Mouse (Mus musculus) liver, embryonic 16.5 days (tissue): ENCODE measurements at regions not wholly inside any gene's neighbourhood (a gene's known extent, or its start where the extent isn't known, plus 50 kb on each side); places are given as distances from the start of the nearest gene placed in this dataset.

Experiments
- ATAC-seq: fragments of 200-750 bp; cut with Nextera tagmentation; 2 replicates; pipeline ENCODE4 v1.8.0; 2017; ENCODE audit warnings: low read depth, mild to moderate bottlenecking, moderate number of reproducible peaks, moderate library complexity
- H3K27ac ChIP-seq: fragments of 300-500 bp; sonication (generic); 2 replicates; pipeline ENCODE4 v1.5.1; 2014; ENCODE audit warnings: mild to moderate bottlenecking, low read length
- H3K27me3 ChIP-seq: fragments of 300-500 bp; sonication (generic); 2 replicates; pipeline ENCODE4 v1.6.1; 2014; ENCODE audit warnings: low read depth, low read length, mixed read lengths; ENCODE audit not compliant: control insufficient read depth, insufficient read depth
- H3K36me3 ChIP-seq: fragments of 300-500 bp; sonication (generic); 2 replicates; pipeline ENCODE4 v1.6.1; 2014; ENCODE audit warnings: mild to moderate bottlenecking; ENCODE audit not compliant: control insufficient read depth, insufficient read depth
- H3K4me1 ChIP-seq: fragments of 300-500 bp; sonication (generic); 2 replicates; pipeline ENCODE4 v1.6.1; 2014; ENCODE audit warnings: low read depth, low read length, mixed read lengths; ENCODE audit not compliant: control insufficient read depth
- H3K4me2 ChIP-seq: fragments of 300-500 bp; sonication (generic); 2 replicates; pipeline ENCODE4 v1.6.1; 2014; ENCODE audit warnings: low read depth, low read length, mixed read lengths
- H3K4me3 ChIP-seq: fragments of 300-500 bp; sonication (generic); 2 replicates; pipeline ENCODE4 v1.5.1; 2014; ENCODE audit warnings: low read depth, mild to moderate bottlenecking, low read length
- H3K9ac ChIP-seq: fragments of 300-500 bp; sonication (generic); 2 replicates; pipeline ENCODE4 v1.6.1; 2014; ENCODE audit warnings: low read depth, low read length
- H3K9me3 ChIP-seq: fragments of 300-500 bp; sonication (generic); replicated peaks from 2 replicates; pipeline ENCODE4 v1.6.1; 2016; ENCODE audit warnings: low read length; ENCODE audit not compliant: control insufficient read depth
- WGBS: fragments of 180-500 bp; shearing (Covaris S2); extraction: QIAGEN DNeasy Blood & Tissue Kit; methylation state at CpG from one replicate; pipeline ENCODE4 v1.1.7; 2014; ENCODE audit not compliant: insufficient replicate concordance; 5-methylcytosine and 5-hydroxymethylcytosine counted together

- Histone ChIP-seq H3K36me3 (no peaks in the 10 kb centered on the region), H3K9ac (no peak overlapping the region), H3K9me3 (no peaks in the 10 kb centered on the region), H3K4me1 (no peaks in the 10 kb centered on the region), H3K27ac (no peak overlapping the region), H3K27me3 (no peaks in the 10 kb centered on the region), H3K4me2 (no peak overlapping the region), H3K4me3 (no peak overlapping the region)
- WGBS = 70% methylated on average over 7 of the region's 7 CpGs
- ATAC-seq = no peak
Measured at GRCm38 (mm10) chr13:119069581-119069936, 358.8 kb upstream of the Paip1 start.

GRCm38 (mm10) chr13:119079243-119079642 lies 349.2 kb upstream of the Paip1 start:
- no peaks in the 10 kb centered on the region for H3K27me3 ChIP-seq
- 83% methylated on average over 4 of the region's 4 CpGs for WGBS
- no peak overlapping the region for H3K4me3 ChIP-seq
- H3K9ac ChIP-seq = no peak overlapping the region
- no peaks in the 10 kb centered on the region for H3K9me3 ChIP-seq
- H3K36me3 ChIP-seq = no peaks in the 10 kb centered on the region
- no peak for ATAC-seq
- no peak overlapping the region for H3K4me2 ChIP-seq
- H3K4me1 ChIP-seq = no peaks in the 10 kb centered on the region
- no peak overlapping the region for H3K27ac ChIP-seq

- WGBS = 11% methylated on average over 1 of the region's 1 CpGs
- Histone ChIP-seq H3K4me3 (no peak overlapping the region), H3K27ac (no peak overlapping the region), H3K4me2 (no peak overlapping the region), H3K36me3 (no peaks in the 10 kb centered on the region), H3K9me3 (no peaks in the 10 kb centered on the region), H3K9ac (no peak overlapping the region), H3K27me3 (no peaks in the 10 kb centered on the region), H3K4me1 (no peaks in the 10 kb centered on the region)
- no peak for ATAC-seq
Measured at GRCm38 (mm10) chr13:119081691-119082090, 346.7 kb upstream of the Paip1 start.

DNA sequence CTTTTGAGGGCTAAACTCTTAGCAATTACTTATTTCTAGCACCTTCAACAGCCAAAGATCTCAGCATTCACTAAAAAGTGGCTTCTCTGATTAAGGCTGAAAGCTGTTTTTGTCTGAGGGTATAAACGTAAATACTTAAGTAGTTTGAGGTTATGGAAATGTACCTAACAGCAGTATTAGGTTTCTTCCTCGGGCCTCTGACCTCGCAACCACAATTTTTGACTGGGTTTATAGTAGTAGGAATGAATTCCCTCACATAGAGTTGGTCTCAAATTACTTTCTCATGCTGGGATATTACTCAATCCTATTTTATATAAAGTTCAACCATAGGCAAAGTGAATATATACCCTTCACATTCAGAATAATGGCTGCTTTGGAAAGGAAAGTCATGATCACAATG lies 310.5 kb upstream of the Paip1 start:
- WGBS = 64% methylated on average over 3 of the region's 3 CpGs
- H3K27me3 ChIP-seq = no peaks in the 10 kb centered on the region
- no peak for ATAC-seq
- no peak overlapping the region for H3K27ac ChIP-seq
- H3K4me1 ChIP-seq = no peaks in the 10 kb centered on the region
- no peaks in the 10 kb centered on the region for H3K9me3 ChIP-seq
- H3K4me2 ChIP-seq = no peak overlapping the region
- H3K9ac ChIP-seq = no peak overlapping the region
- H3K36me3 ChIP-seq = no peaks in the 10 kb centered on the region
- H3K4me3 ChIP-seq = no peak overlapping the region

GRCm38 (mm10) chr13:119118382-119118781 lies 310.0 kb upstream of the Paip1 start:
- 48% methylated on average over 1 of the region's 1 CpGs for WGBS
- no peak overlapping the region for H3K9ac ChIP-seq
- no peaks in the 10 kb centered on the region for H3K4me1 ChIP-seq

GRCm38 (mm10) chr13:119140436-119140835 lies 288.0 kb upstream of the Paip1 start:
- no peaks in the 10 kb centered on the region for H3K27me3 ChIP-seq
- H3K4me1 ChIP-seq = no peaks in the 10 kb centered on the region
- no peaks in the 10 kb centered on the region for H3K9me3 ChIP-seq
- no peak for ATAC-seq
- no peaks in the 10 kb centered on the region for H3K36me3 ChIP-seq
- WGBS = 74% methylated on average over 2 of the region's 2 CpGs
- H3K9ac ChIP-seq = no peak overlapping the region
- no peak overlapping the region for H3K27ac ChIP-seq
- no peak overlapping the region for H3K4me3 ChIP-seq
- no peak overlapping the region for H3K4me2 ChIP-seq

More at GRCm38 (mm10) chr13:119118382-119118781, 310.0 kb upstream of the Paip1 start:
- Histone ChIP-seq H3K27ac (no peak overlapping the region), H3K4me3 (no peak overlapping the region), H3K9me3 (no peaks in the 10 kb centered on the region), H3K4me2 (no peak overlapping the region), H3K36me3 (no peaks in the 10 kb centered on the region), H3K27me3 (no peaks in the 10 kb centered on the region)
- no peak for ATAC-seq

- no peak overlapping the region for H3K9ac ChIP-seq
- H3K27ac ChIP-seq = no peak overlapping the region
- no peak for ATAC-seq
- H3K4me3 ChIP-seq = no peak overlapping the region
- no peaks in the 10 kb centered on the region for H3K4me1 ChIP-seq
- H3K4me2 ChIP-seq = no peak overlapping the region
- no peaks in the 10 kb centered on the region for H3K36me3 ChIP-seq
- H3K9me3 ChIP-seq = no peaks in the 10 kb centered on the region
- H3K27me3 ChIP-seq = no peaks in the 10 kb centered on the region
- 0% methylated on average over 1 of the region's 1 CpGs for WGBS
Measured at GRCm38 (mm10) chr13:119143351-119143750, 285.1 kb upstream of the Paip1 start.

DNA sequence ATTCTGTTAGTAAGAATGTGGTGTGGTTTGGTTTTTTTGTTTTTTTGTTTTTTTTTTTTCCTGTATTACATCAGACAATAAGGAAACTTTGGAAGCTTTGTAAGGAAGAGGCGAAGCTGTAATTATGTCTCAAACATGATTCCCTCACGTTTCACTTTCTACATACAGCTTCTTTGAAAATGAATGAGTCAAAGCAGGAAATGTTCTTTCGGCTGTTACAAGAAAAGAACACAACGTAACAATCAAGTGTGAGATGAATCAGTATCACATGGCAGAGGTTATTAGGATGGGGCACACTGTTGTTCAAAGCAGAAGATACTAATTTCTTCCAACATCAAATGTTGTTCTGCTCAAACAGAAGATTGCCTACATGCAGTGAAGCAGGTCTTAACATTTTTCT lies 282.7 kb upstream of the Paip1 start:
- Histone ChIP-seq H3K4me2 (no peak overlapping the region), H3K4me1 (no peaks in the 10 kb centered on the region), H3K9me3 (no peaks in the 10 kb centered on the region), H3K27ac (no peak overlapping the region), H3K4me3 (no peak overlapping the region), H3K9ac (no peak overlapping the region), H3K36me3 (no peaks in the 10 kb centered on the region), H3K27me3 (no peaks in the 10 kb centered on the region)
- ATAC-seq = no peak
- 41% methylated on average over 4 of the region's 4 CpGs for WGBS

DNA sequence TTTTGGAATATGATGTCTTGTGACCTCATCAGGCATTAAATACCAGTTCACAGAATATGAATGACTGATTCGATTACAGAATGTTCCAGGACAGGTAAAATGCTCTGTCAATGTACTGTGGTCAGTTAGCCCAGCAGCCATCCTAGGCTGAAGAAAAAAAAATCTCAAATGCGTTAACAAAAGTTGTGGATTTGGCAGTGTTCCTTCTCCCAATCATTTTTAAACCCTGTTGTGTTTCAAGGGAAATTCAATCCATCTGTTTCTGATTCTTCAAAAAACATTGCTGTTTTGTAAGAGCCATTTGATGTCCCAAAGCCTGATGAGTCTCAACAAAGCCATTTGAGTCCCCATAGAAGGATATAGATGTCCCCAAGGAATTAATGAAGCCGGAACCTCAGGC lies 280.7 kb upstream of the Paip1 start:
- Histone ChIP-seq H3K9me3 (no peaks in the 10 kb centered on the region), H3K4me3 (no peak overlapping the region), H3K27me3 (no peaks in the 10 kb centered on the region), H3K36me3 (no peaks in the 10 kb centered on the region), H3K4me1 (no peaks in the 10 kb centered on the region), H3K9ac (no peak overlapping the region), H3K4me2 (no peak overlapping the region), H3K27ac (no peak overlapping the region)
- 69% methylated on average over 3 of the region's 3 CpGs for WGBS
- ATAC-seq = no peak

- Histone ChIP-seq H3K4me2 (no peak overlapping the region), H3K27me3 (no peaks in the 10 kb centered on the region), H3K4me1 (no peaks in the 10 kb centered on the region), H3K9me3 (no peaks in the 10 kb centered on the region), H3K36me3 (no peaks in the 10 kb centered on the region), H3K9ac (no peak overlapping the region), H3K4me3 (no peak overlapping the region), H3K27ac (no peak overlapping the region)
- 70% methylated on average over 4 of the region's 4 CpGs for WGBS
- ATAC-seq = no peak
Measured at GRCm38 (mm10) chr13:119149141-119149540, 279.3 kb upstream of the Paip1 start.
